Mouse (Mus musculus) left cerebral cortex, adult 9 months (tissue): Measurements from ENCODE around the gene Sephs2.
"Not testable (repeated sequence)": the region's sequence is repeated elsewhere in the genome, so short reads cannot be mapped to it uniquely, and the experiment has no call there.

Experiments
- DNase-seq, 2 experiments: peaks; one replicate each; pipeline ENCODE4 v3.0.0; 2022; ENCODE audit warnings: low spot score in 2 of 2

Gene Sephs2

GRCm38 (mm10) chr7:127270666-127271065, 3.2 kb downstream of the Sephs2 start:
- DNase-seq, result no peak

DNA sequence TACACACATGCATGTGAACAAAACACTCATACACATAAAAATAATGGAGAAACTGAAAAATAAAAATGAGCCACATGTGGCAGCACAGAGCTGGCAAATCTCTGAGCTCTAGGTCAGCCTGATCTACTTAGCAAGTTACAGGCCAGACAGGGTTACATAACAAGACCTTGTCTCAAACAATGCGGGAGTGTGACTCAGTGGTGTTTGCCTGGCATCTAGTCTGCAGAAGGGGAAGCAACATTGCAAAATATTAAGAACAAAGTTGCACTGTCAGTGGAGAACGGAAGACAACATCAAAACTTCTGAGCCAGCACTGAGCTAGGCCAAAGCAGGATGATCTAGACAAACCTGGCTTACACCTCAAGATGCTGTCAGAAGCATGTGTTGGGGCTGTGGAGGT, 3.6 kb downstream of the Sephs2 start:
- no peak for DNase-seq

- no peak for DNase-seq
Observed at GRCm38 (mm10) chr7:127263526-127263925, 10.3 kb downstream of the Sephs2 start.

- no peak for DNase-seq
Observed at GRCm38 (mm10) chr7:127262218-127262961, 11.5 kb downstream of the Sephs2 start.

DNA sequence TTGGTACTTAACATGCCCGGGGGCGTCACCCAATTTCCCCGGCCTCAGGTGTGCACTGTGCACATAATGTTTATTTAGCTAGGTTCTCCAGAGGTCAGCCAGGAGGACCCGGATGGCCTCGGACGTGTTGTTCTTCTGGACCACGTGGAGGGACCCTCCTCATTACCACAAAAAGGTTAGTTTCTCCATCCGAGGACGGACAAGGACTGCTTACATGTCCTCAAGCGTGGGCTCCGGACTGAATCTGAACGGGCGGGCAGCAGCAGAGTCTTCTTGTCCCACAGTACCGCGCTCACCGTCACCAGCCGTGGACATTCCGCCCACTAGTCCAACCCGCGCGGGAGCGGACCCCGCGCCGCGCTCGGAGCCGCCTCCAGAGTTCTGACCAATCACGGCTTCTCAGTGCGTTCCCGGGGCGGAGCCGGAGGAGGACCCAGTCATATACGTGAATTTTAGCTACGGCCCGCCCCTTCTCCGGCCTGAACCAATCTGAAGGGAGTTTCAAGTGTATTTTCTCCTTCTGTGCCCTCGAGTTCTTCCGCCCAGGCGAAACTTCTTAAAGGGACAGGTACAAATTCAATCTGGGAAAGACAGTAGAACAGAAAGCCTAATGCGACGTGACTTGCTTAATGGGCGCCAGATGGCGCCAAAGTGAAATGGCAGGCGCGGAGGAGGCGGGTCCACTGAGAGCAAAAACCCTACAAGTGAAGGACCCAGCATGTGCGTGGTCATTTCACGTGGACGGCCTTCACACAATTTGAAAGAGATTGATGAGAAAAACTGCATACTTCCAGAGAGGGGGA, 13.3 kb downstream of the Sephs2 start, which contains the start of gene Dctpp1:
TSS of gene Dctpp1 (minus strand) at position 401 of the 803 bp plus-strand sequence.
- DNase-seq, result peak; percentile 98 to 99

DNA sequence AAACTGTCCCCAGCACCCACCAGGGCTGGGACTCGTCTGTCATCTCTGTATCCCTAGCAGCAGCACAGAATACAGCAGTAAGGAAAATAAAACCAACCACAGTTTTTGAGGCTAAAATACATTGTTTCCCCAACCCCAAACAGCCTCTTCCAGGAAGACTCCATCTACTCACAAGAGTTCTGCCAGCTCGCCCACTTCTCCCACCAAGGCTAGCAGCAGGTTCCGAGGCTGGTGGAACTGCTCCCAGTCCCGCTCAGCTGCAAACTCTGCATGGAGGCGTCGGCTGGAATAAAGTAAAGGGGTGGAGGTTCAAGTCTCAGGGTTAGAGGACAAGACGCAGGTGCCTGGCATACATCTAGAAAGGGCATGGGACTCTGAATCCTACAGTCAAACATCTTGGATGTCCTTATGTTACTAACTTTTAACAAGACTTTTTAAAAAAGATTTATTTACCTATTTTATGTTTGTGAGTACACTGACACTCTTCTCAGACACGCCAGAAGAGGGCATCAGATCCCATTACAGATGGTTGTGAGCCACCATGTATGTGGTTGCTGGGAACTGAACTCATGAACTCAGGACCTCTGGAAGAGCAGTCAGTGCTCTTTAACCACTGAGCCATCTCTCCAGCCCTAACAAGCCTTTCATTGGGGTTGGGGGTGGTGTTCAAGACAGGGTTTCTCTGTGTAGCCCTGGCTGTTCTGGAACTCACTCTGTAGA, 14.5 kb downstream of the Sephs2 start:
- DNase-seq, result no peak

DNA sequence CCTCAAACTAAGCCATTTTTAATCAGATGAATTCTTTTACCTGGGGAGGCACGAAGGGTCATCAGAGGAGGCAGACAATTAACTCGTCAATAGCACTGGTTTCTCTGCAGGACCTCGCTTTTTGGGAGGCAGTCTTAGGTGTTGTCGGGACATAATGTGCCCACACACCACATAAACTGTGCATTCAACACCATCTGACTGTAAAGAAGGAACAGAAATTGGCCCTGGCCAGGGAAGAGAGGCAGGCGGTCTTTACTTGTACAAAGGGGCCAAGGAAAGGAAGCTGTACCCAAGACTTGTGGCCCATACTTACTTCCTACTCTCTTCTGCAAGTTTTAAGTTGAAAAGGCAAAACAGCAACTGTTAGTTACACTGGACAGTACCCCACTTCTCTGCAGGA, 17.3 kb downstream of the Sephs2 start:
- DNase-seq, result no peak

DNA sequence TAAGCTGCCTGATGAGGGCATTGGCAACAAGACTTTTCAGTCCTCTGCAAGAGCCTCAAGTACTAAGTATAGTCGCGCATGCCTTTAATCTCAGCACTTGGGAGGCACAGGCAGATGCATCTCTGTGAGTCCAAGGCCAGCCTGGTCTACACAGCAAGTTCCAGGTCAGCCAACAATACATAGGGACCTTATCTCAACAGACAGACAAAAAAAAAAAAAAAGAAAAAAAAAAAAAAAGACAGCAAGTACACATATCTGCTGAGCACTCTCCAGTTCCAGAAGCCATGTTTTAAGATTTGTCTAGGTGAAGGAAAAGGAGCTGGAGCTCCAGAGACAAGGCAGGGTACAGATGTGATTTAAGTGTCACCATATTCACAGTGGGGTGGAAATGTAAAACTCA, 17.9 kb downstream of the Sephs2 start:
- DNase-seq, result no peak

GRCm38 (mm10) chr7:127255008-127255407, 18.8 kb downstream of the Sephs2 start:
- DNase-seq, result no peak

DNA sequence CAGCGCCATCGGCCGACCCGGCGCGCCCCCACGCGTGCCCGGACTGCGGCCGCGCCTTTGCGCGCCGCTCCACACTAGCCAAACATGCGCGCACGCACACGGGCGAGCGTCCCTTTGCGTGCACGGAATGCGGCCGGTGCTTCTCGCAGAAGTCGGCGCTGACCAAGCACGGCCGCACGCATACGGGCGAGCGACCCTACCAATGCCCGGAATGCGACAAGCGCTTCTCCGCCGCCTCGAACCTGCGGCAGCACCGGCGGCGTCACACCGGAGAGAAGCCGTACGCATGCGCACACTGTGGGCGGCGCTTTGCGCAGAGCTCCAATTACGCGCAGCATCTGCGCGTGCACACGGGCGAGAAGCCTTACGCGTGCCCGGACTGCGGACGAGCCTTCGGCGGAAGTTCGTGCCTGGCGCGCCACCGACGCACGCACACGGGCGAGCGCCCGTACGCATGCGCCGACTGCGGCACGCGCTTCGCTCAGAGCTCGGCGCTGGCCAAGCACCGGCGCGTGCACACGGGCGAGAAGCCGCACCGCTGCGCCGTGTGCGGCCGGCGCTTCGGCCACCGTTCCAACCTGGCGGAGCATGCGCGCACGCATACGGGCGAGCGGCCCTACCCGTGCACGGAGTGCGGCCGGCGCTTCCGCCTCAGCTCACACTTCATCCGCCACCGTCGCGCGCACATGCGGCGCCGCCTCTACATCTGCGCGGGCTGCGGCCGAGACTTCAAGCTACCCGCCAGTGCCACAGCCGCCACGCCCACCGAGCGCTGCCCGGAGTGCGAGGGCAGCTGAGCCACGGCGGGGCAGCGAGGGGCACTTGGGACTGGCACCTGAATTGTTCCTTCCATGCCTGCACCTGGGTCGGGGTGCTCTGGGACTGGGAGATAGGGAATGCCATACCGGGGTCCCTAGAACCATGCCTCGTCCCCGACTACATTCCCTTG, 19.8 kb downstream of the Sephs2 start:
- DNase-seq, result peak; percentile 90 to 93

DNA sequence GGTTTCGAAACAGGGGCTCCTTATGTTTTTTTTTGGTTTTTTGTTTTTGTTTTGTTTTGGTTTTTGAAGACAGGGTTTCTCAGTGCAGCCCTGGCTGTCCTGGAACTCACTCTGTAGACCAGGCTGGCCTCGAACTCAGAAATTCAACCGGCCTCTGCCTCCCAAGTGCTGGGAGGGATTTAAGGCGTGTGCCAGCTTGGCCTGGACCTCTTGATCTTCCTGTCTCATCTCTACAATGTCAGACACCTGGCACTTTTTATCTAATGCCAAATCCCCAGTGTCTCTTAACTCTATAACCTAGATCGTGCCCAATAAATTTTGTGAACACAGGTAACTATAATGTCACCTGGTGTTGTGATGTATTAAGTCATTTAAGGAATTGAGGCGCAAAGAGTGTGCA, 20.5 kb downstream of the Sephs2 start:
- DNase-seq, result no peak

GRCm38 (mm10) chr7:127252414-127252813, 21.4 kb downstream of the Sephs2 start:
- no peak for DNase-seq

- DNase-seq, result not testable (repeated sequence)
Observed at GRCm38 (mm10) chr7:127250511-127250910, 23.3 kb downstream of the Sephs2 start.

DNA sequence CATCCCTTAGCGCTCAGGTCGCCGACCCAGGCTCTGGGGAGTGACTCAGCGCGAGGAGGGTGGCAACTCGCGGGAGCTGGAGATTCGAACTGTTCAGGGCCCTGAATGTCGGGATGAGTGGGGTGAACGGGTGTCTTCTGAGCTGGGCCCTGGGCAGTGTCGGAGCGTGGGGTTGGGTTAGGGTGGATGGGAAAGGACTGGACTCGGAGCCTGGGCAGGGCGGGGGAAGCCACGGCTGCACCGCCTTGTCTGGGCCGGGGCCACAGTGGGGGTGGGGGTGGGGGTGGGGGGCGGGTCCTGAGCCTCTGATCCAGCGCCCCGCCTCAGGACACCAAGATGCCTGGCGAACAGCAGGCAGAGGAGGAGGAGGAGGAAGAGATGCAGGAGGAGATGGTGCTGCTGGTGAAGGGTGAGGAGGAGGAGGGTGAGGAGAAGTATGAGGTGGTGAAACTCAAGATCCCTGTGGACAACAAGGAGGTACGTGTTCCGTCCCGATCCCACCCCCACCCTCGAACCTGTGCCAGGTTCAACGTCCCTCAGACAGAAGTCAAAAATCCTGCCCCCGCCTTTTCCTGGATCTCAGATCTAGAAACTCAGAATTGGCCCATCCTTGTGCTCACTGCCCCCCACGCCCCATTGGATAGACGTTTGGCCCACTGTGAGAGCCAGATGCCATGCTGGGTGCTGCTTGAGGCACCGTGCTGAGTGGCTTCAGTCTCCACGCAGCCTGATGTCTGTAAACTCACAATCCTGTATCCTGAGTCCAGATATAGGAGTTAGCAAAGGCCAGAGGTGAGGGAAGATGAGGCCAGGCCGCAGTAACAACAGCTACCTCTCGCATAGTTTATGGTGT, 29.0 kb downstream of the Sephs2 start:
- no peak for DNase-seq

DNA sequence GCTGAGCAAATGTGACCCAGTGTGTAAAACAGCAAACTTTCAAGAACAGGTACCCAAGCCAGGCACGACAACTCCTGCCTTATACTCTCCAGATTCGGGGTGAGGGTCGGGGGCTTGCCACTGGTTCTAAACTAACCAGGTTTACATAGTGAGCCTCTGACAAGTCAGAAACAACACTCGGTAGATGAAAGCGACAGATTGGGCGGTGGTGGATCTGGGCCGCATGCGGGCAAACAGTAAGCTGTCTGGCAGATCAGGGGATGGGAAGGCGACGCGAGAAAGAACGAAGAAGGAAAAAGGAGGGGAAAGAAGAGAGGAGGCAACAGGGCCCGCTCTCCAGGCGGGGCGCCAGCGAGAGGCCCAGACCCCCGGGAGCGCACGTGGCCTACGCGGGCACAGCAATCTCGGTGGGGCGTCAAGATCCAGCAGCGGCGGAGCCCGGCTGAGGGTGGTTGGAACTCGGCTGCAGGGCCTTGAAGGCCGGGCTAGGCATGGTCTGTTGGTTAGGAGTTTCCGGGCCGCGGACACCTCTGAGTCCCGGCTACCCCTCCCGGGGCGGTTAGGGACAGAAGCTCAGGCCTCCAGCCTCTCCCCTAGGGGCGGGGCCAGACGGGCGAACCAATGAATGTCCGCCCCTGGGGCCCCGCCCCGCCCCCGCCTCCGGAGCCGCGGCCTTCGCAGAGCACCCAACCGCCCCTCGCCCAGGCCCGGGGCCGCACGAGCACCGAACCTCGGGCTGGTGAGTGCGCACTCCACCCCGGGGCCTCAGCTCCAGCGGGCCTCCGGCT, 29.8 kb downstream of the Sephs2 start, which contains the start of gene Zfp771:
TSS of gene Zfp771 (plus strand) at position 405 of the 788 bp plus-strand sequence.
- DNase-seq, result peak; percentile 78 to 93

GRCm38 (mm10) chr7:127243361-127243867, 30.4 kb downstream of the Sephs2 start:
- no peak for DNase-seq

DNA sequence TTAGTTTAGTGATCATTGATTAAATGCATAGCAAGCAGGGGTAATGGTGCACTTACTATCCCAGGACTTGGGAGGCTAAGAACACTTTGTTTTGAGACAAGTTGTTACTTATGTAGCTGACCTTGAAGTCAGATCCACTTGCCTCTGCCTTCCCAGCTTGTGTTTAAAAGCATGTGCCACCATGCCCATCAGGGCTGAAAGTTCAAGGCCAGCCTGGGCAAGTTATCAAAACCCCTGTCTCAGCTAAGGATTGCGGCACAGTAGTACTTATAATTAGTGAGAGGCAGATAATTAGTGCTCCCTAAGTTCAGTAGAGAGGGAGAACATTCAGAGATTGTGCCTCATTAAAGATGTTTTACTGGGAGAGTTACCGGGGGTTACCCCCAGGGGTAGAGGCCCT, 39.1 kb downstream of the Sephs2 start:
- DNase-seq, result no peak

DNA sequence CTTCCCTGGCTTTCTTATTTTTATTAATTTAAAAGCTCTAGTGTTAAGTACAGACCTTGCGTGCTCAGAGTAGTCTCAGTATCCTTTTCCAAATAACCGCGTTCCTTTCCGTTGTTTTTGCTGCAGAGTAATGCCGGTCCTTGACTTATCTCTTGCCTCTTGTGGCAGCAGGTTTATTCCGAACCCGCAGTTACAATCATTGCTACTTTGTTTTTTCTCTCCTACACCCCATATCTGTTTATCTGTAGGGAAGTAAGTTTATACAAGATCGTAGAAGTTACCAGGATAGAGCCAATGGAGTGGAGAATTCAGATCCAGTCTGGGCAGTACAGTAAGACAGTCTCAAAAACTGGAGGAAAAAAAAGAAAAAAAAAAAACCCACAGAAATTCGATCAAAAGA, 40.1 kb downstream of the Sephs2 start:
- no peak for DNase-seq

- no peak for DNase-seq
Observed at GRCm38 (mm10) chr7:127233368-127233749, 40.5 kb downstream of the Sephs2 start.
